Mouse (Mus musculus) kidney, adult 2 months (tissue): ENCODE measurements around the gene Cpe.

Experiments used
- CTCF ChIP-seq: fragments of 200-500 bp; conservative IDR thresholded peaks from 2 replicates; pipeline ENCODE4 v1.5.1; 2011; ENCODE audit warnings: low read depth, mild to moderate bottlenecking, control low read depth, low read length, moderate library complexity, mixed read lengths; ENCODE audit not compliant: insufficient read depth, insufficient read length
- POLR2A ChIP-seq: fragments of 200-500 bp; IDR thresholded peaks from one replicate; pipeline ENCODE4 v1.6.1; 2011; ENCODE audit warnings: low read depth, low read length, control low read depth

DNA sequence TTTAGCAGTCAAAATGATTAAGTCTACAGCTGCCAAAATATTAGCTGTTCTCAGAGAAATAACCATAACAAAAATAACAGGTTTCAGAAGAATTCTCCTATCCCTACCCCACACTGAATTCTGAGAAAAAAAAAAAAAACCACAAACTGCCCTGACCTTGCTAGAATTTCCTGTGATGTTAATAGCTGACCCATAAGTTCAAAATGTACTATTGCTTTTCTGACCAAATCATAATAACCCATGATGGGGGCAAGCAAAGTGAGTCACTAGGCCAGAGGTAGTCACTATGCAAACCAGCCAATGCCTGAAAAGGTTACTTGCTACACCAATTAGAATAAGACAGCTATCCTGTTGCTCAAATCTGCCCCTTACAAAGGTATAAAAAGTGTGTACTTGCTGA lies 14.6 kb upstream of the Cpe start:
- no peak for TF ChIP-seq CTCF
- no peak for TF ChIP-seq POLR2A
